ENCODE assay signal across 8 mouse cellular contexts in genomic region chr11:94928820-94929219, GRCm38 (mm10). TPM values are rescaled to one million over a fixed set of nuclear protein-coding genes. Genes with fewer than 3 reads are reported as not detected.
DNase-seq lines count a peak whose midpoint lies in the region; ATAC-seq and TF ChIP-seq lines count a peak whose summit lies in the region.

No protein-coding gene starts in this region.

- peak overlapping the region; percentile 8; the same call in 1 of the 2 replicates for H3K4me2 ChIP-seq in hindbrain, embryonic 11.5 days (replicated peaks; ENCODE audit: low read depth, low read length)
- H3K4me2 ChIP-seq in limb, embryonic 11.5 days (ENCODE audit: low read depth, severe bottlenecking): peak overlapping the region; percentile 38
- H3K4me2 ChIP-seq in stomach, postnatal 0 days (replicated peaks; ENCODE audit: low read depth): peak overlapping the region; percentile 36; the same call in 1 of the 2 replicates

- intact Hi-C loops in gastrocnemius, adult 2 months (cut with DNase I): no loop called here

- H3K36me3 ChIP-seq in ES-E14 (ENCODE audit: control insufficient read depth, insufficient read depth, low read length, poor library complexity, severe bottlenecking): no peaks in the 10 kb centered on the region
- H3K36me3 ChIP-seq in hindbrain, embryonic 11.5 days (ENCODE audit: control insufficient read depth, insufficient read depth, low read length): no peaks in the 10 kb centered on the region
- no peaks in the 10 kb centered on the region for H3K36me3 ChIP-seq in limb, embryonic 11.5 days (ENCODE audit: control insufficient read depth, insufficient read depth, low read length)
- H3K36me3 ChIP-seq in midbrain, embryonic 10.5 days: no peaks in the 10 kb centered on the region
- no peaks in the 10 kb centered on the region for H3K36me3 ChIP-seq in stomach, postnatal 0 days (ENCODE audit: control insufficient read depth, insufficient read depth, low read length)

- in situ Hi-C loops in ES-E14 (cut with MboI; ENCODE audit: low sequenced_read_pairs in 2 of 2, unreplicated experiment in 2 of 2): no loop called here

- H3K4me3 ChIP-seq in ES-E14 (ENCODE audit: insufficient read depth in 1 of 2, low read depth in 1 of 2, low read length in 2 of 2, poor library complexity in 1 of 2, severe bottlenecking in 1 of 2): no peak overlapping the region
- peak overlapping the region; percentile 52 for H3K4me3 ChIP-seq in gastrocnemius, adult 2 months
- no peak overlapping the region for H3K4me3 ChIP-seq in hindbrain, embryonic 11.5 days (ENCODE audit: low read depth, low read length)
- H3K4me3 ChIP-seq in limb, embryonic 11.5 days (ENCODE audit: low read depth, low read length): no peak overlapping the region
- H3K4me3 ChIP-seq in midbrain, embryonic 10.5 days: peak overlapping the region; percentile 14
- H3K4me3 ChIP-seq in stomach, postnatal 0 days (ENCODE audit: low read depth, low read length): no peak overlapping the region

- 5% methylated on average over 11 of the region's 13 CpGs for WGBS in hindbrain, embryonic 11.5 days
- WGBS in limb, embryonic 11.5 days: 2% methylated on average over 13 of the region's 13 CpGs
- 14% methylated on average over 13 of the region's 13 CpGs for WGBS in midbrain, embryonic 10.5 days
- WGBS in stomach, postnatal 0 days: under 1% methylated on average over 12 of the region's 13 CpGs

- DNase-seq in ES-E14 (ENCODE audit: low read depth, low spot score): no peak
- peak; percentile 27 to 37 for DNase-seq in adrenal gland, postnatal 4 days (ENCODE audit: low spot score in 2 of 2)
- peak; percentile 95 for DNase-seq in gastrocnemius, adult 2 months
- peak; percentile 81 for DNase-seq in hindbrain, embryonic 11.5 days (ENCODE audit: low spot score)
- peak; percentile 98 for DNase-seq in limb, embryonic 11.5 days (ENCODE audit: low spot score)
- peak; percentile 79 for DNase-seq in midbrain, embryonic 10.5 days (ENCODE audit: low spot score)
- peak; percentile 93 for DNase-seq in stomach, postnatal 0 days (ENCODE audit: low spot score)
- DNase-seq in T-cell, adult 2 months (ENCODE audit: low spot score): no peak

- ATAC-seq in hindbrain, embryonic 11.5 days (ENCODE audit: low FRiP score): peak; percentile 89
- ATAC-seq in limb, embryonic 11.5 days (ENCODE audit: insufficient number of reproducible peaks, low FRiP score, low TSS enrichment, low read depth): peak; percentile 93
- ATAC-seq in stomach, postnatal 0 days (ENCODE audit: low FRiP score, low TSS enrichment): peak; percentile 94

- no peak overlapping the region for H3K27ac ChIP-seq in ES-E14 (ENCODE audit: insufficient read depth, low read depth, low read length, poor library complexity, severe bottlenecking)
- H3K27ac ChIP-seq in gastrocnemius, adult 2 months: peak overlapping the region; percentile 87
- H3K27ac ChIP-seq in hindbrain, embryonic 11.5 days (ENCODE audit: low read depth, low read length): peak overlapping the region; percentile 65
- H3K27ac ChIP-seq in limb, embryonic 11.5 days (replicated peaks; ENCODE audit: low read depth, low read length): peak overlapping the region; percentile 91
- peak overlapping the region; percentile 78 for H3K27ac ChIP-seq in midbrain, embryonic 10.5 days (replicated peaks)
- peak overlapping the region; percentile 95 for H3K27ac ChIP-seq in stomach, postnatal 0 days (replicated peaks)

- H3K9ac ChIP-seq in ES-E14 (ENCODE audit: insufficient read depth, low read depth, low read length, poor library complexity, severe bottlenecking): peak overlapping the region; percentile 18; the same call in 1 of the 2 replicates
- no peak overlapping the region for H3K9ac ChIP-seq in hindbrain, embryonic 11.5 days (ENCODE audit: low read depth, low read length)
- no peak overlapping the region for H3K9ac ChIP-seq in limb, embryonic 11.5 days (ENCODE audit: low read length)
- H3K9ac ChIP-seq in stomach, postnatal 0 days (ENCODE audit: low read length): peak overlapping the region; percentile 27; the same call in 1 of the 2 replicates

- TF ChIP-seq CTCF in gastrocnemius, adult 2 months (IDR thresholded peaks at IDR 0.05): no peak
- no peak for TF ChIP-seq CTCF in stomach, postnatal 0 days (IDR thresholded peaks at IDR 0.05; ENCODE audit: low read depth)

- no peaks in the 10 kb centered on the region for H3K9me3 ChIP-seq in ES-E14 (ENCODE audit: control insufficient read depth, insufficient read depth, low read depth, low read length)
- no peaks in the 10 kb centered on the region for H3K9me3 ChIP-seq in hindbrain, embryonic 11.5 days (ENCODE audit: control insufficient read depth, low read length)
- no peaks in the 10 kb centered on the region for H3K9me3 ChIP-seq in limb, embryonic 11.5 days (ENCODE audit: control insufficient read depth, low read length)
- no peaks in the 10 kb centered on the region for H3K9me3 ChIP-seq in midbrain, embryonic 10.5 days (replicated peaks)
- H3K9me3 ChIP-seq in stomach, postnatal 0 days (ENCODE audit: control insufficient read depth, low read length): no peaks in the 10 kb centered on the region

- H3K27me3 ChIP-seq in hindbrain, embryonic 11.5 days (ENCODE audit: control insufficient read depth, insufficient read depth, low read length): peaks cover 9% of the 10 kb centered on the region
- no peaks in the 10 kb centered on the region for H3K27me3 ChIP-seq in limb, embryonic 11.5 days (ENCODE audit: control insufficient read depth, insufficient read depth, low read length)
- H3K27me3 ChIP-seq in midbrain, embryonic 10.5 days (ENCODE audit: low read depth, poor library complexity, severe bottlenecking): peaks cover 55% of the 10 kb centered on the region
- no peaks in the 10 kb centered on the region for H3K27me3 ChIP-seq in stomach, postnatal 0 days (ENCODE audit: control insufficient read depth, insufficient read depth, low read length)

- peaks cover 4 to 17% of the 10 kb centered on the region in 2 experiments; a peak in 2 of 4 replicates for H3K4me1 ChIP-seq in ES-E14 (ENCODE audit: control insufficient read depth in 2 of 2, insufficient read depth in 2 of 2, low read length in 2 of 2, poor library complexity in 1 of 2)
- peaks cover 3% of the 10 kb centered on the region; the same call in 1 of the 2 replicates for H3K4me1 ChIP-seq in hindbrain, embryonic 11.5 days (replicated peaks; ENCODE audit: control insufficient read depth, insufficient read depth, low read length)
- H3K4me1 ChIP-seq in limb, embryonic 11.5 days (ENCODE audit: control insufficient read depth, insufficient read depth, low read length): peaks cover 43% of the 10 kb centered on the region
- H3K4me1 ChIP-seq in midbrain, embryonic 10.5 days: peaks cover 37% of the 10 kb centered on the region
- peaks cover 11% of the 10 kb centered on the region for H3K4me1 ChIP-seq in stomach, postnatal 0 days (replicated peaks; ENCODE audit: control insufficient read depth, insufficient read depth)

- peak; percentile 46 for TF ChIP-seq EP300 in stomach, postnatal 0 days (optimal IDR thresholded peaks at IDR 0.05)

TF ChIP-seq in ES-E14, 5 proteins besides CTCF, POLR2A, EP300 and RAD21:
- TF ChIP-seq ZNF384 (IDR thresholded peaks at IDR 0.05; ENCODE audit: low read depth, low read length): no peak
- no peak for TF ChIP-seq MAFK (IDR thresholded peaks at IDR 0.05; ENCODE audit: insufficient read depth, low read depth, low read length)
- TF ChIP-seq CHD2 (IDR thresholded peaks at IDR 0.05; ENCODE audit: low read depth, low read length): no peak
- no peak for TF ChIP-seq ZC3H11A (IDR thresholded peaks at IDR 0.05; ENCODE audit: borderline replicate concordance, low read depth, low read length)
- TF ChIP-seq HCFC1 (IDR thresholded peaks at IDR 0.05; ENCODE audit: borderline replicate concordance, insufficient read depth, low read length): no peak

RNA-seq across cellular contexts. Expression of gene Col1a1, which starts 7.2 kb away (rescaled TPM):
- 37.5 and 125 TPM in 2 replicates for total RNA-seq in ES-E14 (2012; rRNA removed)
- total RNA-seq in adrenal gland, postnatal 4 days (2021): 1,000 to 10,000 TPM in 1 of 2 experiments, 100 to 1,000 TPM in 1; 890 to 1,096 TPM
- 100 to 1,000 TPM; 154 to 483 TPM for total RNA-seq in gastrocnemius, adult 2 months (2021)
- 122 and 135 TPM in 2 replicates for polyA plus RNA-seq in hindbrain, embryonic 11.5 days (2014; fragmentation: Nextera tagmentation; extraction: Ambion mirVana)
- 89.0 and 102 TPM in 2 replicates for polyA plus RNA-seq in limb, embryonic 11.5 days (2014; fragmentation: Nextera tagmentation; extraction: Ambion mirVana)
- polyA plus RNA-seq in midbrain, embryonic 10.5 days (2016; fragmentation: Nextera tagmentation; extraction: Ambion mirVana): 85.4 and 177 TPM in 2 replicates
- 816 and 869 TPM in 2 replicates for polyA plus RNA-seq in stomach, postnatal 0 days (2015; fragmentation: Nextera tagmentation; extraction: Ambion mirVana)

RNA-seq across cellular contexts. Expression of gene Hils1, which starts 38.6 kb away (rescaled TPM):
- not detected in 2 replicates for total RNA-seq in ES-E14 (2012; rRNA removed)
- not detected for total RNA-seq in adrenal gland, postnatal 4 days (2021)
- total RNA-seq in gastrocnemius, adult 2 months (2021): not detected
- polyA plus RNA-seq in hindbrain, embryonic 11.5 days (2014; fragmentation: Nextera tagmentation; extraction: Ambion mirVana): not detected in 2 replicates
- not detected in 2 replicates for polyA plus RNA-seq in limb, embryonic 11.5 days (2014; fragmentation: Nextera tagmentation; extraction: Ambion mirVana)
- polyA plus RNA-seq in midbrain, embryonic 10.5 days (2016; fragmentation: Nextera tagmentation; extraction: Ambion mirVana): not detected in 2 replicates
- not detected in 2 replicates for polyA plus RNA-seq in stomach, postnatal 0 days (2015; fragmentation: Nextera tagmentation; extraction: Ambion mirVana)

RNA-seq across cellular contexts. Expression of gene Sgca, which starts 47.3 kb away (rescaled TPM):
- 0.74 TPM in 1 of 2 replicates, not detected in the other for total RNA-seq in ES-E14 (2012; rRNA removed)
- total RNA-seq in adrenal gland, postnatal 4 days (2021): 1 to 10 TPM; 2.8 to 3.9 TPM
- total RNA-seq in gastrocnemius, adult 2 months (2021): 100 to 1,000 TPM; 252 to 278 TPM
- polyA plus RNA-seq in hindbrain, embryonic 11.5 days (2014; fragmentation: Nextera tagmentation; extraction: Ambion mirVana): 0.11 and 0.29 TPM in 2 replicates
- 0.60 and 0.70 TPM in 2 replicates for polyA plus RNA-seq in limb, embryonic 11.5 days (2014; fragmentation: Nextera tagmentation; extraction: Ambion mirVana)
- polyA plus RNA-seq in midbrain, embryonic 10.5 days (2016; fragmentation: Nextera tagmentation; extraction: Ambion mirVana): 0.20 TPM in 1 of 2 replicates, not detected in the other
- polyA plus RNA-seq in stomach, postnatal 0 days (2015; fragmentation: Nextera tagmentation; extraction: Ambion mirVana): 0.47 and 0.80 TPM in 2 replicates

Comparison
In these comparisons a context has a peak if more than half of its experiments do, and no peak if none do; other contexts are left out.
1. DNase-seq: peak in adrenal gland, postnatal 4 days (2 of 2), gastrocnemius, adult 2 months (single experiment), hindbrain, embryonic 11.5 days (single experiment), limb, embryonic 11.5 days (single experiment), midbrain, embryonic 10.5 days (single experiment) and stomach, postnatal 0 days (single experiment); none in ES-E14 (single experiment) and T-cell, adult 2 months (single experiment).
2. H3K4me3 ChIP-seq: peak in gastrocnemius, adult 2 months (single experiment) and midbrain, embryonic 10.5 days (single experiment); none in ES-E14 (0 of 2), hindbrain, embryonic 11.5 days (single experiment), limb, embryonic 11.5 days (single experiment) and stomach, postnatal 0 days (single experiment).
3. H3K9ac ChIP-seq: peak in ES-E14 (single experiment) and stomach, postnatal 0 days (single experiment); none in hindbrain, embryonic 11.5 days (single experiment) and limb, embryonic 11.5 days (single experiment).
4. Peak in every context shown above with its lines, with median percentiles within 50 percentile points of each other: ATAC-seq and H3K4me2 ChIP-seq.